8 mouse cellular contexts compared by ENCODE assay signal in the genomic region with DNA sequence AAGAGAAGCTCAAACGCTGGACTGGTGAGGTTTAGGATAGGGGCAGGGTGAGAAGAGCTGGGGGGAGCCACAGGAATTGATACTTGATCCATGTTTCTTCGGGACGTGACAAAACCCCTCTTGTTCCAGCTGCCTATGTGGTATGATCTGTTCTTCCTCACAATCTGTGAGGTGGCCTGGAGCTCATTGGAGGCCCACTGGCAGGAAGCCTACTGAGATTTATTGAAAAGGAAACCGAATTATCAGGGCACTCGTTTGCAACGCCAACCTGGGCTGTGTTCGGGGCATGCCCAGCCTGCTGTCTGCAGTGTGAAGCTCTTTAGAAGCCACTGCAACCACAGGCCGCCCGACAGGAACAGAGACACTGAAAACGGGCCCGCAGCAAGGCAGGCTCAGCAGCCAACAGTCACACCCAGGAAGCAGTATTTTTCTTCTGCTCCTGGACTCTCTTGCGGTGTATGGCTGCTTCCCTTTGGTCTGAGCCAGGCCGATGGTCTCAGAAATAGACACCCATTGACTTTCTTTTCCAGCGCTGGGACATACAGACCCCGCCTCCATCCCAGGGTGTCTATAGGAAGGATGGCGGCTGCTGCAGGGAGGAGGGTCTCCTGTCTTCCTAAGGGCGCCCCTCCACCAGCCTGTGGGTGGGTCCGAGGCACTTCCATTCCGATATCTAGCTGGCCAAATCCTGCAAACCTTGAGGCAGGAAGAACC. TPM values are rescaled to one million over a fixed set of nuclear protein-coding genes. Genes with fewer than 3 reads are reported as not detected.
DNase-seq lines count a peak whose midpoint lies in the region; ATAC-seq and TF ChIP-seq lines count a peak whose summit lies in the region.

No protein-coding gene starts in this region.

- H3K9me3 ChIP-seq in embryonic facial prominence, embryonic 12.5 days = no peaks in the 10 kb centered on the region
- no peaks in the 10 kb centered on the region for H3K9me3 ChIP-seq in hindbrain, embryonic 15.5 days
- no peaks in the 10 kb centered on the region for H3K9me3 ChIP-seq in lung, embryonic 16.5 days (ENCODE audit: control insufficient read depth, low read length)

- peaks cover 27% of the 10 kb centered on the region for H3K4me1 ChIP-seq in embryonic facial prominence, embryonic 12.5 days
- peaks cover 18% of the 10 kb centered on the region for H3K4me1 ChIP-seq in hindbrain, embryonic 15.5 days (replicated peaks)
- peaks cover 23% of the 10 kb centered on the region for H3K4me1 ChIP-seq in lung, embryonic 16.5 days (replicated peaks; ENCODE audit: control insufficient read depth, insufficient read depth, low read length)
- peaks cover 8% of the 10 kb centered on the region; the same call in 1 of the 2 replicates for H3K4me1 ChIP-seq in spleen, adult 2 months (ENCODE audit: control insufficient read depth, insufficient read depth, insufficient read length)

- no peaks in the 10 kb centered on the region for H3K27me3 ChIP-seq in embryonic facial prominence, embryonic 12.5 days
- H3K27me3 ChIP-seq in hindbrain, embryonic 15.5 days = no peaks in the 10 kb centered on the region
- no peaks in the 10 kb centered on the region for H3K27me3 ChIP-seq in lung, embryonic 16.5 days (ENCODE audit: control insufficient read depth, insufficient read depth, low read depth, low read length)
- no peaks in the 10 kb centered on the region for H3K27me3 ChIP-seq in spleen, adult 2 months (ENCODE audit: control insufficient read depth, insufficient read depth, low read length)

- WGBS in embryonic facial prominence, embryonic 12.5 days = 5% methylated on average over 19 of the region's 19 CpGs
- 13% methylated on average over 19 of the region's 19 CpGs for WGBS in hindbrain, embryonic 15.5 days
- 4% methylated on average over 19 of the region's 19 CpGs for WGBS in lung, embryonic 16.5 days
- WGBS in spleen, adult 2 months = 4% methylated on average over 19 of the region's 19 CpGs

- peak; percentile 82 for ATAC-seq in embryonic facial prominence, embryonic 12.5 days (ENCODE audit: insufficient number of reproducible peaks, insufficient read depth, low FRiP score, low TSS enrichment)
- peak; percentile 90 for ATAC-seq in hindbrain, embryonic 15.5 days (ENCODE audit: low FRiP score, low read depth)
- ATAC-seq in lung, embryonic 16.5 days (ENCODE audit: low read depth) = peak; percentile 86

- TF ChIP-seq CTCF in spleen, adult 2 months (IDR thresholded peaks at IDR 0.05; ENCODE audit: extremely low read depth, insufficient read depth, insufficient read length, insufficient replicate concordance) = no peak

- H3K4me2 ChIP-seq in embryonic facial prominence, embryonic 12.5 days (replicated peaks) = peak overlapping the region; percentile 78
- peak overlapping the region; percentile 79 for H3K4me2 ChIP-seq in hindbrain, embryonic 15.5 days
- peak overlapping the region; percentile 60 for H3K4me2 ChIP-seq in lung, embryonic 16.5 days (ENCODE audit: low read depth, low read length)

- peak overlapping the region; percentile 75 for H3K9ac ChIP-seq in embryonic facial prominence, embryonic 12.5 days
- peak overlapping the region; percentile 87 for H3K9ac ChIP-seq in hindbrain, embryonic 15.5 days
- H3K9ac ChIP-seq in lung, embryonic 16.5 days (ENCODE audit: low read length) = peak overlapping the region; percentile 89

- DNase-seq in embryo, embryonic 11 days = peak; percentile 20
- no peak for DNase-seq in embryo, embryonic 10.5 days (ENCODE audit: low spot score)
- peak; percentile 84 for DNase-seq in CD4-positive helper T cell, adult 2 months (ENCODE audit: low read depth, low spot score)
- peak in 1 of 2 experiments; percentile 63 for DNase-seq in spleen, adult 2 months (ENCODE audit: low read depth in 1 of 2, low spot score in 2 of 2)
- no peak for DNase-seq in embryo, embryonic 9.5 days (ENCODE audit: extremely low spot score)

- H3K4me3 ChIP-seq in embryonic facial prominence, embryonic 12.5 days = peak overlapping the region; percentile 74
- H3K4me3 ChIP-seq in hindbrain, embryonic 15.5 days = peak overlapping the region; percentile 78
- peak overlapping the region; percentile 75 for H3K4me3 ChIP-seq in lung, embryonic 16.5 days (ENCODE audit: low read length)
- H3K4me3 ChIP-seq in spleen, adult 2 months (ENCODE audit: extremely low read depth, insufficient read depth, insufficient read length) = peak overlapping the region; percentile 95

- H3K36me3 ChIP-seq in embryonic facial prominence, embryonic 12.5 days = peaks cover 14% of the 10 kb centered on the region
- no peaks in the 10 kb centered on the region for H3K36me3 ChIP-seq in hindbrain, embryonic 15.5 days
- H3K36me3 ChIP-seq in lung, embryonic 16.5 days (ENCODE audit: control insufficient read depth, insufficient read depth, low read length) = peaks cover 8% of the 10 kb centered on the region
- peaks cover 1% of the 10 kb centered on the region; the same call in 1 of the 2 replicates for H3K36me3 ChIP-seq in spleen, adult 2 months (ENCODE audit: control insufficient read depth, insufficient read depth, low read length)

- no peak; the same call in 1 of the 2 replicates for TF ChIP-seq POLR2A in spleen, adult 2 months (IDR thresholded peaks at IDR 0.05; ENCODE audit: low read depth, low read length)

- H3K27ac ChIP-seq in embryonic facial prominence, embryonic 12.5 days = peak overlapping the region; percentile 94
- H3K27ac ChIP-seq in hindbrain, embryonic 15.5 days (replicated peaks) = peak overlapping the region; percentile 98
- peak overlapping the region; percentile 99 for H3K27ac ChIP-seq in lung, embryonic 16.5 days (ENCODE audit: low read length)
- H3K27ac ChIP-seq in spleen, adult 2 months (ENCODE audit: insufficient read depth, low read length) = peak overlapping the region; percentile 97

RNA-seq across cellular contexts. Expression of a gene that starts 0.6 kb away (rescaled TPM):
- polyA plus RNA-seq in embryonic facial prominence, embryonic 12.5 days (2016; fragmentation: Nextera tagmentation; extraction: Ambion mirVana) = 312 and 318 TPM in 2 replicates
- 41.6 and 47.4 TPM in 2 replicates for polyA plus RNA-seq in hindbrain, embryonic 15.5 days (2015; fragmentation: Nextera tagmentation; extraction: Ambion mirVana)
- polyA plus RNA-seq in lung, embryonic 16.5 days (2015; fragmentation: Nextera tagmentation; extraction: Ambion mirVana) = 312 and 336 TPM in 2 replicates
- 11.6 and 14.1 TPM in 2 replicates for polyA plus RNA-seq in spleen, adult 2 months (2012; rRNA removed)

RNA-seq across cellular contexts. Expression of a gene that starts 12.1 kb away (rescaled TPM):
- polyA plus RNA-seq in embryonic facial prominence, embryonic 12.5 days (2016; fragmentation: Nextera tagmentation; extraction: Ambion mirVana) = not detected in 2 replicates
- polyA plus RNA-seq in hindbrain, embryonic 15.5 days (2015; fragmentation: Nextera tagmentation; extraction: Ambion mirVana) = not detected in 2 replicates
- not detected in 2 replicates for polyA plus RNA-seq in lung, embryonic 16.5 days (2015; fragmentation: Nextera tagmentation; extraction: Ambion mirVana)
- polyA plus RNA-seq in spleen, adult 2 months (2012; rRNA removed) = not detected in 2 replicates

RNA-seq across cellular contexts. Expression of a gene that starts 22.5 kb away (rescaled TPM):
- 117 and 129 TPM in 2 replicates for polyA plus RNA-seq in embryonic facial prominence, embryonic 12.5 days (2016; fragmentation: Nextera tagmentation; extraction: Ambion mirVana)
- 22.9 and 24.3 TPM in 2 replicates for polyA plus RNA-seq in hindbrain, embryonic 15.5 days (2015; fragmentation: Nextera tagmentation; extraction: Ambion mirVana)
- 130 and 131 TPM in 2 replicates for polyA plus RNA-seq in lung, embryonic 16.5 days (2015; fragmentation: Nextera tagmentation; extraction: Ambion mirVana)
- 61.6 and 68.4 TPM in 2 replicates for polyA plus RNA-seq in spleen, adult 2 months (2012; rRNA removed)

RNA-seq across cellular contexts. Expression of a gene that starts 22.7 kb away (rescaled TPM):
- 4.3 and 4.9 TPM in 2 replicates for polyA plus RNA-seq in embryonic facial prominence, embryonic 12.5 days (2016; fragmentation: Nextera tagmentation; extraction: Ambion mirVana)
- 6.9 and 7.2 TPM in 2 replicates for polyA plus RNA-seq in hindbrain, embryonic 15.5 days (2015; fragmentation: Nextera tagmentation; extraction: Ambion mirVana)
- 4.9 and 5.4 TPM in 2 replicates for polyA plus RNA-seq in lung, embryonic 16.5 days (2015; fragmentation: Nextera tagmentation; extraction: Ambion mirVana)
- 18.5 and 19.2 TPM in 2 replicates for polyA plus RNA-seq in spleen, adult 2 months (2012; rRNA removed)

RNA-seq across cellular contexts. Expression of a gene that starts 24.9 kb away (rescaled TPM):
- polyA plus RNA-seq in embryonic facial prominence, embryonic 12.5 days (2016; fragmentation: Nextera tagmentation; extraction: Ambion mirVana) = 2.5 and 2.8 TPM in 2 replicates
- 3.7 and 4.2 TPM in 2 replicates for polyA plus RNA-seq in hindbrain, embryonic 15.5 days (2015; fragmentation: Nextera tagmentation; extraction: Ambion mirVana)
- 4.6 and 5.0 TPM in 2 replicates for polyA plus RNA-seq in lung, embryonic 16.5 days (2015; fragmentation: Nextera tagmentation; extraction: Ambion mirVana)
- 15.4 and 16.2 TPM in 2 replicates for polyA plus RNA-seq in spleen, adult 2 months (2012; rRNA removed)

Comparison
In these comparisons a context has a peak if more than half of its experiments do, and no peak if none do; other contexts are left out.
1. DNase-seq: peak in embryo, embryonic 11 days (single experiment) and CD4-positive helper T cell, adult 2 months (single experiment); none in embryo, embryonic 10.5 days (single experiment) and embryo, embryonic 9.5 days (single experiment).
2. Peak in every context shown above with its lines, with median percentiles within 50 percentile points of each other: ATAC-seq, H3K27ac ChIP-seq, H3K4me2 ChIP-seq, H3K4me3 ChIP-seq and H3K9ac ChIP-seq.